Mouse (Mus musculus) liver, embryonic 14.5 days (tissue): ENCODE measurements around the gene Zfp445.
"Not testable (repeated sequence)": the region's sequence is repeated elsewhere in the genome, so short reads cannot be mapped to it uniquely, and the experiment has no call there.

Experiments
- CTCF ChIP-seq: IDR thresholded peaks from 2 replicates; pipeline ENCODE4 v1.5.1; 2016; ENCODE audit warnings: antibody characterized with exemption, low read depth, control low read depth
- EP300 ChIP-seq: IDR thresholded peaks from 2 replicates; pipeline ENCODE4 v1.6.1; 2016; ENCODE audit warnings: antibody characterized with exemption, low read depth

DNA sequence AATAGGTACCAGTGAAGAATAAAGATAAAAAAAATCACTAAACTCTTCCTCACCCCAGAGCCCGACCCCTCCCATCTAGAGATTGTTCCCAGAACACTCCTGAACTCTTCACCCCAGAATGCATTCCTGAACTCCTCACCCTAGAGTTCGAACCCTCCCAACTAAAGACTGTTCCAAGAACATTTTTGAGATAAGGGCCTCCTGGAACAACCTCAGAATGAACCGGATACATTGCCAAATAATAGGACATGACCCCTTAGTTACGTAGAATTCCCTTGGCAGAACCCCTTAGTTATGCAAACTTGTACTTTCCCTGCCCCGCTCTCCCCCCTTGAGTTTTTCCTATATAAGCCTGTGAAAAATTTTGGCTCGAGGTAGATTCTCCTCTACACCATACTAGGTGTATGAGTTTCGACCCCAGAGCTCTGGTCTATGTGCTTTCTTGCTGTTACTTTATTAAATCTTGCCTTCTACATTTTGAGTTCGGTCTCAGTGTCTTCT, 17.9 kb downstream of the Zfp445 start:
- TF ChIP-seq EP300, CTCF: not testable (repeated sequence)
